Mouse (Mus musculus) kidney, adult 11 months (tissue): ENCODE results near the gene Fibp.

ENCODE experiments used
- DNase-seq: peaks from one replicate; pipeline ENCODE4 v3.0.0; 2022

Gene Fibp

GRCm38 (mm10) chr19:5460465-5460911 lies at the start of gene Fibp:
Fibp (plus strand) TSS chr19:5460615.
- peak; percentile 86 for DNase-seq

DNA sequence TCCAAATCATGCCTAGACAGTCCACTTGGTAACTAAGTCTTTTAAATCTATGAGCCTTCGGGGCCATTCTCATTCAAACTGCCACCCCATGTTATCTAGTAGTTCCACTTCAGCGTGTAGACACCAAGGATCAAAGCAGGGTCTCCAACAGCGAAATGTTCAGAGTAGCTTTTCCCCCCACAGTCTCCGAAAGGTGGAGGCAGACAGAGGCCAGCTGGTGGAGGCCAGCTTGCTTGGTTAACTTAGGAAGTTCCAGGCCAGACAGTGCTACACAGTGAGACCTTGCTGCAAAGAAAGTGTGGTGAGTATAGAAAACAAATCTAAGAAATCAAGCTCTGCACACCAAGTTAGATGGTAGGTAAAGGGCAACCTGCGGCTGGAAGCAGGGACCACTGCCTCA lies 49.8 kb upstream of the Fibp start:
- no peak for DNase-seq

DNA sequence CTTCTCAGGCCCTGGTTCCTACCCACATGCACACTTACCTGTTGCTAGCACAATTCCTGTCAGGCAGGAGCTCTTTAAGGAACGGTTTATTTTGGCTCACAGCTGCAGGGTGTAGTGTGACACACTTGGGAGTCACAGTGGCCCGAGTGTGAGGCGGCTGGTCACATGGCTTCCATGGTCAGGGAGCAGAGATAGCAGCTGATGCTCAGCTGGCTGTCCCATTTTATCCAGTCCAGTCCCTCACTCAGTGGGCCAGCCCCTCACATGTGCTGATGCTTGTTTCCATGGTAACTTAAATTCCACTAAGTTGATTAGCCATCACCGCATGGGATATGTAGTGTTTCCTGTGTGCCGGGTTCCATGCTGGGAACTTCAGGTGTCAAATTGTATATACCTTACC lies 48.5 kb upstream of the Fibp start:
- DNase-seq: no peak

DNA sequence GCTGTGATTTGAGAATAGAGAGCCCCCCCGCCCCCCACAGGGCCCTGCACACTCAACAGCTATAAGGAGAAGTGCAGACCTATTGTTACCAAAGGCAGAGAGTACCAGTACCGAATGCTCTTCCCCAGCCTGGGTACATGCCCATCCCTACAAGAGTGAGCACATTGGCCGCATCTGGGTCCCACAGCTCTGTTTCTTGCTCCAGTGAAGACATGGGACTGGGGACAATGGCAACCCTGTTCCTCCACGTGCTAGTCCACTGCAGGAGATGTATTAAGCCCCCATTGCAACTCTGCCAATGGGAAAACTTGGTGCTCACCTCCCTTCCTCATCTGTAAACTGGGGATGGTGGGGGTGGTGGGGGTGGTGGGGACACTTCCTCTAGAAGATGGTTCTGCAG lies 46.6 kb upstream of the Fibp start:
- DNase-seq: no peak

DNA sequence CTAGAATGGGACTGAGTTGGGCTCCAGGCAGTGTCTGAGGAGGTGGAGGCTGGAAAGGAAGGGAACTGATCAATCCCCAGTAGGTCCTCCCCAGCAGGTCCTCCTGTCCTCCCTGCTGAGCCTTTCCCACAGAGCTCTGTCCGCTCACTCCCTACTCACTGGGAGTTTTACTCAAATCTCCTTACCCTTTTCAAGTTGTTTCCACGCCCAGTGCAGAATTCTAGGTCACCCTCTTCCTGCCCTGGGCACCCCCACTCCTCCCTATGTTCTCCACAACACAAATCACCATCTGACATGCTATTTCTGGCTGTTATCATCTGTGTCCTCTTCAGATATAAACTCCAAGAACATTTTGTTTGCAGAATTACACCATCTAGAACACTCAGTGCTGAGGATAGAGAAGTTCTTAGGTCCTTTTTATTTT lies 45.9 kb upstream of the Fibp start:
- DNase-seq: peak; percentile 41

GRCm38 (mm10) chr19:5418750-5419466 lies 41.5 kb upstream of the Fibp start:
- DNase-seq: no peak

- DNase-seq: no peak
These were observed 40.8 kb upstream of the Fibp start for GRCm38 (mm10) chr19:5419630-5420029.

- DNase-seq: no peak
These were observed 39.8 kb upstream of the Fibp start for GRCm38 (mm10) chr19:5420579-5420978.

GRCm38 (mm10) chr19:5421784-5422183 lies 38.6 kb upstream of the Fibp start:
- no peak for DNase-seq

GRCm38 (mm10) chr19:5422267-5422666 lies 38.1 kb upstream of the Fibp start:
- no peak for DNase-seq

GRCm38 (mm10) chr19:5422895-5423443 lies 37.4 kb upstream of the Fibp start:
- DNase-seq: no peak

GRCm38 (mm10) chr19:5423561-5423960 lies 36.9 kb upstream of the Fibp start:
- no peak for DNase-seq

DNA sequence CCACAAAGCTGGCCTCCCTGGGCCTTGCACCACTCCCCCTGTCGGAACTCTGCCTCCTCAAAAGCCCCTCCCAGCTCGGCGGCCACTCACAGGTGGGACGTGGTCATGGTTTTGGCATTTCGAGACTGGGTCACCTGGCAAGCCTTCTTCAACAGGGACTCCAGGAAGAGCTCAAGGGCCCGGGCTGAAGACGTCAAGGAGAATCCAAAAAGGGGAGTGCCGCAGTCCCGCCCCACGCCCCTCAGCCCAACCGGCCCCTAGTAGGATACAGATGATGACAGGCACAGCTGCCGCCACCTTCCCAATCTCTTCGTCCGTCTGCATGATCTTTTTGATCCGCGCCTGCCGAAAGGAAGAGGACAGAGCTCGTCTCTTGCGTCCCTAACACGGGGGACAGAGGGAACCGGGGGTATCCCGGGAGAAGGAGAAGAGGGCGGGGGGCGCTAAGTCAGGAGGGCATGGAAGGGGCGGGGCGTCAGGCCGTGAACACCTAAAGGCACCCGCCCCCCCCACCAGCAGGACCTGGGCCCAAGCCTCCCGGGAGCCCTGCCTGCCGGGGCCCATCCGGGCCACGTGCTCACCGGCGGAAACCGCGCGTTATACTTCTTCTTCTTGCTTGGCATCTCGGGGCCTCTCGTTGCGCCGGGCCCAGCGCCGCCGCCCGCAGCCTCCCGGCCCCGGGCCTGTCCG lies 36.2 kb upstream of the Fibp start:
- peak; percentile 76 for DNase-seq

DNA sequence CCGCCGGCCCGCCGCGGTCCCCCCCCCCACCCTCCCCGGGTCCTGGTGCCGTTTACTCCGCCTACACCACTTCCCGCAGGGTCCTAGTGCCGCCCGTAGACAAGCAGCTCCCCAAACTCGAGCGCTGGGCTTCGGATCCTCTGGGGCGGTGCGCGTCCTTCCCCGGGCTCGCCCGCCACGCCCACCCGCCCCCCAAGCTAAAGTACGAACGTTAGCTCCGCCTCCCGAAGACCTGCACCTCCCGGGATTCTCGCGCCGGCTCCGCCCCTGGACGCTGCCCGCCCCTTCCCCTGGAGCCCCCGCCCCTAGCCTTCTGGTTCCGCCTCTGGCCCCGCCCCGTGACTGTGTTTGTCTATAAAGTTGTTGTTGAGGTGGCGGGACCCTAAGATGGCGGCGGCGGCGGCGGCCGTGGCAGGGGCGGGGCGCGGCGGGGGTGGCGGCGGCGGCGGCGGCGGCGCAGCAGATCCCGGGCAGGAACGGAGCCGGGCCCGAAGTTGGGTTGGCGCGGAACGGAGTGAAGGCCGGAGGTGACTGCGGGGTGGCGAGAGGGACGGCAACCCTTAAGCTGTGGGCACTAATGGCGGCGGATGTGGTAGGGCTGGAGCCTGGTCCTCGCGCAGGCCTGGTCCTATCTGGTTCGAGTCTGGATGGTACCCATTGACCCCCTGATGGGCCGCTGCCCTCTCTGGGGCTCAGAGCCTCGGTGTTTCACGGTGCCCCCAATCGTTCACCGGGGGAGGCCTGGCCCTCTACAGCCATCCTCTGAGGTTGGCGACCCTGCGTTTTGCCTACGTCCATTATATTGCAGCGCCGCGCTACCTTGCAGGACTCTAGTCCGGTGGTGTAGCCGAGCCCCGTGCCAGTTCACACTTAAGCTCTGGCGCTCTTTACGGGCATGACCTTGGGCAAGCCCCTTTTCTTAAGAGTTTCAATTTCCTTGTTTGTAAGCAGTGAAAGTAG lies 35.4 kb upstream of the Fibp start, which contains the start of the genes Drap1 and AI837181:
Gene Drap1 (minus strand): TSS at position 198 of the 960 bp plus-strand sequence.
Gene AI837181 (plus strand): TSS at position 363 of the 960 bp plus-strand sequence.
- DNase-seq: peak; percentile 90

DNA sequence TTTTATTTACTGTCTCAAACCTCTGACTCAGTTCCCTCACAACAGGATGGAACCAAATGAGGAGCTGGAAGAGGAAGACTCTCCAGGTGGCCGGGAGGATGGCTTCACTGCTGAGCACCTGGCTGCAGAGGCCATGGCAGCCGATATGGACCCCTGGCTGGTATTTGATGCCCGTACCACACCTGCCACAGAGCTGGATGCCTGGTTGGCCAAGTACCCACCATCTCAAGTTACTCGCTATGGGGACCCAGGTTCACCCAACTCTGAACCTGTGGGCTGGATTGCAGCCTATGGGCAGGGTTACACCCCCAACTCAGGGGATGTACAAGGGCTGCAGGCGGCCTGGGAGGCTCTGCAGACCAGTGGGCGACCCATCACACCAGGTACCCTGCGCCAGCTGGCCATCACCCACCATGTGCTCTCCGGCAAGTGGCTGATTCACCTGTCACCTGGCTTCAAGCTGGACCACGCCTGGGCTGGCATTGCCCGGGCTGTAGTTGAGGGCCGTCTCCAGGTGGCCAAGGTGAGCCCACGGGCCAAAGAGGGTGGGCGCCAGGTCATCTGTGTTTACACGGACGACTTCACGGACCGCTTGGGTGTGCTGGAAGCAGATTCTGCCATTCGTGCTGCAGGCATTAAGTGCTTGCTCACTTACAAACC lies 34.4 kb upstream of the Fibp start:
- no peak for DNase-seq

DNA sequence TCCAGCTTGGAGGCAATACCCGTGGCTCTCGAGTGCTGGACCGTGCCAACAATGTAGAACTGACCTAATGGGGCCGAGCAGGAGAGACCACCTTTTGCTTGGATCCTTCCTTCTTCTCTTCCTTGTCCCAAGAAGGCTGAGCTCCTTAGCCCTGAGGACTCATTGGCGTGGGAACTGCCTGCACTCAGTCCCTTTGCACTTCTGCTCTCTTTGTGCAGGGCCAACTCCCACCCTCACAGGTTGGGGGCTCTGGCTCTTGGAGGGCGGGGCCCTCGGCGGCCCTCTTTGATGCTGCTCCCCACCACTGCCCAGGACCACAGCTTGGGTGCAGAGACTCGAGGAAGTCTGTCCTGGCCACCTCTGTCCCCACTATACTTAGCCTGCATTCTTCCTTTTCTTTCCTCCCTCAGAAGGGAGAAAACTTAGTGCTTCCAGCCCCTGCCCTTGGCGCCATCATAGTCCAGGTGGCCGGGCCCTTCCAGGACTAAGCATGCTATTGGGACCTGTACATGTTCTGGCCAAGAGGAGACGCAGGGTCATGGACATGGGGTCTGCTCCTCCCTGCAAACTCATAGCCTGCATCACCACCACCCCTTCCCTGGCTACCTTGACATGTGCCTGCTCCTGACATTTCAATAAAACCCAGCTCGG lies 33.6 kb upstream of the Fibp start:
- DNase-seq: no peak

- DNase-seq: peak; percentile 44
These were observed 32.3 kb upstream of the Fibp start for GRCm38 (mm10) chr19:5428083-5428482.

DNA sequence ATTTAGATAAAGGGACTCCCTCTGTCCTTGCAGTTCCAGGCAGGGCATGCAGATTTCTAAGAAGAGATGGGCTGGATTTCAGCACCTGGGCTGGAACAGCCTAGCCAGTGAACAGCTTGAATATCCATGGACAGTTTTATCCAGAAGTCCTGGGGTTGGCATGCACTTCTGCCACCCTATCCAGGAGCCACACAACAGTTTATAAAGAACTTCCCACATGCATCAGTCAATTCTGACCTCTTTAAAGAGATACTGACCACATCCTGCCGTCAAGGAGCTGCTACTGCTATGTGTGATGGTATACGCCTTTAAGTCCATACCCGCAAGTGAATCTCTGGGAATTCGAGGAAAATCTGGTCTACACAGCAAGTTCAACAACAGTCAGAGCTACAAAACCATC lies 31.2 kb upstream of the Fibp start:
- DNase-seq: no peak

GRCm38 (mm10) chr19:5429806-5430205 lies 30.6 kb upstream of the Fibp start:
- DNase-seq: peak; percentile 80

- no peak for DNase-seq
These were observed 30.0 kb upstream of the Fibp start for GRCm38 (mm10) chr19:5430408-5430807.

DNA sequence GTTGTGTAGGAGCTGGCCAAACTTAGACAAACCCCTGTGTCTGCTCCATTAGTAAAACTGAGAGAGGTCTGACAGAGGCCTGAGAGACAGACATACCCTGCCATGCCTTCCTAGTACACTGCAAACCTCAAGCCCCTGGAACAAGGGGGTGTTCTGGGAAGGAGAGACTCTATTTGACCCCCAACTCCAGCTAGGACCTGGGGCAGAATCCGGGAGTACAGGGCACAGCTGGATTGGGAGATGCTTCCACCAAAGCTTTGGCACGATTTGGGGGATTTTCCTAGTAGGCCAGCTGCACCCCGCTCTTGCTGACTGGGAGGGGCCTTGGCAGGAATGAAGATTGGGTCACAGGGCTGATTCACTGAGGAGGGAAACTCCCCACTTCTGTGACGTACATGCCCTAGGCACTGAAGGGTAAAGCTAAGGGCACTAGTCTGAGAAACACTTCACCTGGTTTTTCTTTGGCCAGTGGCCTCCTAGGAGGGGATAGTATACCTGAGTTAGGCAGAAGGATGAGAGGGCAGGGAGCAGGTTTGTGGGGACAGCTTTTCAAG lies 28.4 kb upstream of the Fibp start:
- DNase-seq: no peak
